Mouse (Mus musculus) urinary bladder, postnatal 36 days (tissue): ENCODE results near the gene Sorbs2.
A peak's percentile ranks its signal among the peaks of the same experiment; 100 is the strongest.
"Not testable (repeated sequence)": the region's sequence is repeated elsewhere in the genome, so short reads cannot be mapped to it uniquely, and the experiment has no call there.

ENCODE experiments used
- DNase-seq, 2 experiments: peaks; one replicate each; pipeline ENCODE4 v3.0.0; 2022; ENCODE audit warnings: low spot score in 2 of 2, mixed read lengths in 1 of 2

The Sorbs2 gene

DNA sequence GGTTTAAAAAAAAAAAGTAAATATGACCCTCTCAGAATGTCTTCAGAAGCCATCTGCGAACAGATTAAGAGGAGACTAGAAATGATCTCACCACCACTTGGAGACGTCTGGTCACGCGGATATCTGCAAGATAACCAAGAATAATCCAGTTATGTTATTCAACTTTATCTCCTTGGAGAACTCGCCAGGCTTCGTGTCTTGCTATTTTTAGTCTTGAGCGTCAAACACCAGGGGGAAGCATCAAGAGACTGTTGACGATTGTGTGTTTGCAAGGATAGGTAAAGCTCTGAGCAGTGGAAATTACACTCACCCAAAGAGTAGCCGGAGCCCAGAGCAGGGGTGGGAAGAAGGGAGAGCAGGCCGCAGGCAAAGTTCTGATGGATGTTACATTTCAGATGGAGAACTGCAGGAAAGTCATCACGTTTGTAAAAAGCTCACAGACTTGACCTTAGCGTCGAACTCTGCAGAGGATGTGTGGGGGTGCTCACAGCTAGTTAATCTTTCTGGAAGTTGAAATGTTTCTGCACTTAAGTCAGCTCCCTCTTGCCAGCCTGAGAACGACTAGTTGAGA lies 337.4 kb downstream of the Sorbs2 start:
- DNase-seq, result no peak

DNA sequence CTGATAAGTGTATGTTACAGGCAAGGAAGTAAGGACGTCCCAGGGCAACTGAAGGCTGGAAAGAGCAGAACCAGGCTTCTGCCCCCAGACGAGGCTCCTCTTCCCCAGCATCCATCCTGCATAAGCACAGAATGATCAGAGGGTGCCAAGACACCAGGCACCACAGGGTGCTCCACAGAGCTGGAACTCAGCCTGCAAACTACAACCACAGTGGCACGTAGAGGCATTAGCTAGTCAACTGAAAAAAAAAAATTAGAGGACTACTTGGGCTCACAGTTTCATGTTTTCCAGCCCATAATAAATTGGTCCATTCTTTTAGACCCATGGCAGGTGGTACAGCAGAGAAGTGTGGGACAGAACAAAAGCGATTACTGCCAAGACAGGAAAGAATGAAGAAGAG lies 338.3 kb downstream of the Sorbs2 start:
- no peak for DNase-seq

DNA sequence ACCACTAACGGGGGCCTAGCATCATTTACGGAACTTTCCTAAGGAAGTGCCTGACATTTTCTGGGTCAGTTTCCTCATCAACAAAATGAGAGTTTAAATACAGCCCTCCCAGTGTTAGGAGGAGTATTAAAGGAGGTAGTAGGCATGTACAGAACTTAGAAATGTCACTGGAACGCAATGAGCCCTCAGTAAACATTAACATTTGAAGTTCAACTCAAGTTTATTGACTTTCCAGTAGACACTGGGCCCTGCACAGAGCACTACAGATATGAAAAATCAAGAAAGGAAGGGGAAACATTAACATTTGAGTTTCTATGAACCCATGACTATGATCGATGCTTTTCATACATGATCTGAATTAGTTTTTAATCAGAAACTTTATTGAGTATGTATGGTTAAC lies 347.5 kb downstream of the Sorbs2 start:
- no peak for DNase-seq

DNA sequence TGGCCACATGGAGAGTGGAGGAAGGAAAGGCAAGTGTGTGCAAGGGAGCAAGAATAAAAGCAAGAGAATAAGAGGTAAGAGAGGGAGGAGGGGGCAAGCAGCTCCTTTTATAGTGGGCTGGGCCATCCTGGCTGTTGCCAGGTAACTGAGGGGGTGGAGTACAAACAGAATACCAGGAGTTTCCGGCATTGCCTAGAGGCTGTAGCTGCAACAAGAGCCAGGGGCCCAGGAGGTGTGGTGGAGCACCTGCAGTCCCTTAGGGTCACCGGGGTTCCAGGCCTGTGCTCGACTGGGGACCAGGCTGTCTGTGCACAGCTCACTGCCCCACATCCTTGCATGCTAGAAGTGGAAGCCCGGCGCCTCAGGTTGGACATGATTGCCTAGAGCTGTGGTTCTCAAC lies 350.1 kb downstream of the Sorbs2 start:
- DNase-seq, result no peak

DNA sequence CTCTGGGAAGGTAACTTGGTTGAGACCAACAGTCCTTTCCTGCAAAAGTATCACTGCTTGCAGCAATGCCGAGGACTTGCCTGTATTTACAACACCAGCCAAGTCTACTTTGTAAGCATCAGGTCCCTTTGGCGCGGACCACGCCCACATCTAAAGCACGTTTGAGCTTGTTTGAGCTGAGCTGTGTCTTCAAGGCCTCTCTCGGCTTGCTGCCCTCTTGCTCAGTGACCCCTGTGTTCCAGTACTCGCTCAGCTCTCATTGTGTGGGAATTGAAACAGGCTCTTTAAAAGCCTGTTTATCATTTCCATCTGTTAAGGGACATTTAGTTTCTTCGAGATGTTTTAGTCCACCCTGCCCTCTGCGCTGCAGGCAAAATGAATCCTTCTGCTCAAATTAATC lies 350.8 kb downstream of the Sorbs2 start:
- DNase-seq, result peak; percentile 62 to 73

DNA sequence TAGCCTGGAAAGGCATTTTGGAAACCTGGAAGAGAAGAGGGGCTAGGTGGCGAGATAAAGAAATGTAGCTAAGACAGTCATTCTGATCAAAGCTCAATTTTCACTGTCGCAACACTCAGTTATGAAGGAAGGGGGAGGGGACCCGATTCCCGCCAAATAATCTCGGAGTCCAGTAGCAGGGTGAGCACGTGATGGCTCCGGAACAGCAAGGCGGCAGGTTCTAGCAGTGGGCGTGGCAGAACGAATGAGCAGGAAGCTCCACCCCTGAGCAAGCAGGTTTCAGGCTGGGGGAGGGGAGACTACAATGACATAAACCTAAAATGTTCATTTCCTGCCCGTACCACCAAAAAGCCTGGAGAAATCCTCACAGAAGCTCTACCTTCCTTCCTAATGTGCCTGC lies 364.0 kb downstream of the Sorbs2 start:
- DNase-seq, result not testable (repeated sequence)

DNA sequence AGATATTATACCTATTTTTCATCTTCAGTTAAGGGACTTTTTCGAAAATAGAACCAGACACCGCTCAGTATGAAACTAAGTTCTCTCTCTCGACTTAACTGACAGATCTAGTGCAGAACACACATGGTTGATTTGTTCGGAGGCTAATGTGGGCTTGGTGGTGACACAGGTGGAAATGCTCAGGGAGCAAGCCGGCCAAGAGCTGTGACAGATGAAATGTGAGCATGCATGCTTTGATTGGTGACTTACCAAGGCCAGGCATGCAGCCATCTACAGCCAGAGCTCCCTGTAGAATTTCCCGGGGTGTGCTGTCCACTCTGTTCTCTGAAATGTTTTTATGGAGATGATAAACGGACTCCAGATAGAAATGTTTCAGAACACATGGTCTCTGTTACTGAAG lies 364.5 kb downstream of the Sorbs2 start:
- peak in 1 of 2 experiments; percentile 21 for DNase-seq

DNA sequence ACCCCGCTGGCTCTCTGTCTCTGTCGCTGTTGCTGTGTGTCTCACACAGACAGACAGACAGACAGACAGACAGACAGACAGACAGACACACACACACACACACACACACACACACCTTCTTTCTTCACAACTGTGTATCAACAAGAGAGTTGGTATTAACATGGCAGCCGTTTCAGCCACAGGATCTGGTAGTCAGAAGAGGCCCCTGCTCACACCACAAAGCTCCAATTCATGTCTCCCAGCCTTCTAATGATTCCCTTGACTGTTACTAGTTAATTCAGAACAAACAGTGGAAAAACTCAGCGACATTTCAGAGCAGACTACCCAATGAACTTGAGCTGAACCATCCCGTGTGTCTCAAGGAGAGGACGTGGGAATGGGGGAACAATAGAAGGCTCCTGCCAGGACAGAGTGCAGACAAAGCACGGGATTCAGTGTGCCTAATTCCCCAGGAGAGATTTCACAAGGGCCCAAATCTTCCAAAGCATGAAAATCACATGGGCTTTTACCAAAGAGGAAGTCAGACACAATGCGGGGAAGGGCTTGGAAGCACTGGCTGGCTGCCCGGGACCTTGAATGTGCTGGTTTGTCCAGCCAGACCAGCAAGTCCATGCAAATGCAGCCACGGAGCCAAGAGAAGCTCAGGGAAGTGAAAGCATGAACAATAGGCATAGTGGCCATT lies 367.5 kb downstream of the Sorbs2 start:
- DNase-seq, result peak; percentile 62 to 88

DNA sequence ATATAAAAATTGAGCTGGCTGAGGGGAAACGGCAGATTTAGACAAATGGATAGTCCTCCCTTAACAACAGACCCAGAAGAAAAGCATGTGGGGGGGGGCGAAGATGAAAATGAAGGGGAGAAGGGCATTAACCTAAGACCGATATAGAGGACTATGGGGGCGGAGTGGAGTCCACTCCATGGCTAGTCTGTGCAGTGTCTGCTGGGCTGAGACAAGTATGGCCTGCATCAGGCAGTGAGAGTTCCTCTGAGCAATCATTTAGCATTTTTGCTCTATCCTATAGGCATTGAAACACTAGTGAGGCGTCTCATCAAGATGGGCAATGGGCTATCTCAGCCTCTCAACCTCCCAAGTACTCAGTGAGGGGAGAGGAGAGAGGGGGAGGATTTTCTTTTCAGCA lies 368.8 kb downstream of the Sorbs2 start:
- DNase-seq, result no peak
